Mouse (Mus musculus) adrenal gland, postnatal 10 days (tissue): ENCODE results near the gene Klra6. TPM values are rescaled to one million over a fixed set of nuclear protein-coding genes. Genes with fewer than 3 reads are reported as not detected.
"Not testable (repeated sequence)": the region's sequence is repeated elsewhere in the genome, so short reads cannot be mapped to it uniquely, and the experiment has no call there.

Experiments
- DNase-seq: peaks from one replicate; pipeline ENCODE4 v3.0.0; 2021; ENCODE audit warnings: mixed read lengths
- long read RNA-seq, 2 experiments: library from polyadenylated mRNA; stranded (forward); transcript quantifications; one replicate each; pipeline ENCODE4 v2.0.0; 2021
- total RNA-seq, 2 experiments: library from RNA; stranded (reverse); gene quantifications; 2 replicates each; pipeline ENCODE4 v1.2.3; 2021

Klra6 gene
- total RNA-seq = not detected
- long read RNA-seq, experiment 1 = 0 reads
- long read RNA-seq, experiment 2 = 0 reads

- DNase-seq = no peak
These were observed at the start of gene Klra6 for GRCm38 (mm10) chr6:130026854-130027253. Gene Klra6 (minus strand): TSS chr6:130026954.

DNA sequence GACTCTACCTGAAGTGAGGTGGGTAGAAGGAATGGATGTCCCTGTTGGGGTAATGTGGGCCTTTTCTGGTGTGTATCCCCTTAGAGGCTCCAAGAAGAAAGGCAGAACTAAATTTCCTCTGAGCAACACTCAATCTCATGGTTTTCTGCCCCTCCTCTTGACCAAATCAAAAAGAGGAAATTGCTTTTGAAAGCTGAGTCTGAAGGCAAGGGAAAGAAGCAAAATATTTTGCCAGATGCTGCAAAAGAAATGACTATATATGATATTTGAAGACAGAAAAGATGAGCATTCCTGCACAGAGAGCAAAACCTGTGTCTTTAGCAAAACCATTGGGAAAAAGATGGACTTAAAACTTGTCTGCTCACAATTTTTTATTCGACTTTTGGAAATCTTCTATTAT is 40.4 kb upstream of the Klra6 start, which contains the start of gene Klra4:
Klra4 (minus strand) TSS at position 101 of the 400 bp plus-strand sequence.
- not testable (repeated sequence) for DNase-seq

DNA sequence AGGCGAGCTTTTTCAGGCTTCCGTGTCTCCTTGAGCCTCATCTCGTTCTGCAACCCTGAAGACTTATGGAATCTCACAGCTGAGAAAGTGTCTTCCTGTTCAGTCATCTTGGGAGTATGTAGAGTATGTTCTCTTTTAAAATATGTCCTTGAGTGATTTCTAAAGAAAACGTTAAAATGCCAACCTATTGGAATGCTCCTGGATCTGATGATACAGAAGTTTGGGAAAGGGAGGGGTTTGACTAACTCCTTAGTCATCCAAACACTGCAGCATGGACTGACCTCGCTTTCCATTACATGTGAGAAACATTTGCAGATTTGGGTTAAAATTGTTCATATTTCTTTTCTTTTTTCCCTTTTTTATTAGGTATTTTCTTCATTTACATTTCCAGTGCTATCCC is 38.4 kb upstream of the Klra6 start:
- no peak for DNase-seq

DNA sequence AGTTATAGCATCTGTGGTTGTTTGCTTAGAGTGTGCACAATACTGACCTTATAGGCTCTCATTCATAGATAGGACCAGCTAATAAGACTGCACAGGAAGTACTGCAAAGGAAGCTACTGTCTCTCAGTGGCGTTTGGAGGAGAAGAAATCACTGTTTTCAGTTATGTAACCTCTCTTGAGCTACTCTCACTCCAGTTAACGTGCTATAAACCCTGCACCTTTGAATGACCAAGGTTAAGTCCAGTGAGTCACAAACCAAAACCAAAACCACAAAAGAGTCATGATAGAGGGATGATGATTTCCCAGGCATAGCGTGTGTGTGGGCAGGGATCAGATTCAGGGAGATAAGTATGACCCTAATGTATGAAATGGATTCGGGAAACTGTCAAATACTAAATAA is 8.4 kb upstream of the Klra6 start:
- not testable (repeated sequence) for DNase-seq

DNA sequence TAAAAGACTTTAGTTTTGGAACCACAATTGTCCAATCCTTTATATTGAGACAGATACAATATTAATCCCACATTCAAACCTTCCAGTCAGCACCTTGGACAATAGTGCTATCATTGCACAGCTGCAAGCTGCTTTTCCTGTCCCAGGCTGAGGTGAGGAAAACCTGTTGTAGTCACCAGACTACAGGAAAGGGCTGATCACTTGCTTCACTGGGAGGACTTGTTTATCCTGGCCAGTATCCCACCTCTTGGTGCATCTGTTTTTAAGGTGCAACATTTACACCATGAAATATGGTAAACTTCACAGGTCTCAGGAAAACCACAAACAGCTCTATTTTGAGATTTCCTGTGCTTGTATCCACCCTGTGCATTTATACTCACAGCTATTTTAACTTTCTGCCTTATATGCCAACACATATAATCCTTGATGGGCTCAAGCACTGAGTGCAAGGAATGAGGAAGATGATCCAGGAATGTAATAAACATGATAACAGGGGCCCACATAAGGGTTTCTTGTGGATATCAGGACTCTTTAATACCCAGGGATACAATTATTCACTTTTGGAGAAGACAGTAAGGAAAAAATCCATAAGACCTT is 4.8 kb upstream of the Klra6 start:
- DNase-seq = not testable (repeated sequence)

Other genes starting within 250 kb of the Klra6 start
- gene Gm156, start 242.7 kb downstream of the Klra6 start, total RNA-seq = not detected
- not detected for gene Gm17631, start 164.3 kb downstream of the Klra6 start, total RNA-seq
- not detected for gene Klra17, start 150.3 kb downstream of the Klra6 start, total RNA-seq
- not detected for gene Klra5, start 109.3 kb downstream of the Klra6 start, total RNA-seq
- gene Klra4, start 40.3 kb upstream of the Klra6 start, total RNA-seq = not detected
- gene Klra8, start 102.9 kb upstream of the Klra6 start, total RNA-seq = not detected
- gene Klra9, start 166.2 kb upstream of the Klra6 start, total RNA-seq = not detected
- not detected for gene Klra7, start 206.4 kb upstream of the Klra6 start, total RNA-seq